Mouse (Mus musculus): ENCODE measurements at regions not wholly inside any gene's neighbourhood (a gene's known extent, or its start where the extent isn't known, plus 50 kb on each side); places are given as distances from the start of the nearest gene placed in this dataset.

GRCm38 (mm10) chr4:124175531-124175930 lies 257.7 kb upstream of the 4930535I16Rik start:
- TF ChIP-seq CTCF (IDR thresholded peaks at IDR 0.05; ENCODE audit: insufficient read depth, low read depth, low read length) (no peak), POLR2A (IDR thresholded peaks at IDR 0.05; ENCODE audit: insufficient read depth, low read depth, low read length) (no peak)

All from olfactory bulb, adult 2 months (tissue).